In genomic region chr11:117065602-117066001, GRCm38 (mm10) we compare ENCODE assay signal across 3 mouse cellular contexts. TPM values are rescaled to one million over a fixed set of nuclear protein-coding genes. Genes with fewer than 3 reads are reported as not detected.
A peak's percentile ranks its signal among the peaks of the same experiment; 100 is the strongest.
DNase-seq lines count a peak whose midpoint lies in the region; TF ChIP-seq lines count a peak whose summit lies in the region.
"Not testable (repeated sequence)": the region's sequence is repeated elsewhere in the genome, so short reads cannot be mapped to it uniquely, and the experiment has no call there.

No protein-coding gene starts in this region.

- H3K4me3 ChIP-seq in MEL (ENCODE audit: control insufficient read depth in 1 of 2, insufficient read depth in 1 of 2, low read depth in 2 of 2, low read length in 2 of 2), result not testable (repeated sequence)

- H3K27me3 ChIP-seq in MEL (ENCODE audit: control insufficient read depth in 1 of 2, insufficient read depth in 2 of 2, low read length in 2 of 2), result not testable (repeated sequence)

- not testable (repeated sequence) for H3K9me3 ChIP-seq in MEL (replicated peaks; ENCODE audit: insufficient read depth, low read length)

- not testable (repeated sequence) for H3K4me1 ChIP-seq in MEL (ENCODE audit: control insufficient read depth in 1 of 2, insufficient read depth in 2 of 2, low read length in 2 of 2)

- H3K27ac ChIP-seq in MEL (ENCODE audit: control insufficient read depth, low read depth, low read length), result not testable (repeated sequence)

- H3K9ac ChIP-seq in MEL (ENCODE audit: control insufficient read depth, low read depth, low read length, poor library complexity, severe bottlenecking), result not testable (repeated sequence)

- not testable (repeated sequence) for H3K36me3 ChIP-seq in MEL (ENCODE audit: control insufficient read depth in 1 of 2, insufficient read depth in 2 of 2, low read length in 2 of 2)

- TF ChIP-seq POLR2A in MEL (IDR thresholded peaks at IDR 0.05; ENCODE audit: control insufficient read depth in 1 of 2, insufficient read depth in 1 of 2, low read depth in 1 of 2, low read length in 2 of 2, poor library complexity in 1 of 2), result not testable (repeated sequence)

- TF ChIP-seq CTCF in MEL (IDR thresholded peaks at IDR 0.05 in 2 of 3, conservative IDR thresholded peaks at IDR 0.05 in 1 of 3; ENCODE audit: control insufficient read depth in 1 of 3, insufficient read depth in 1 of 3, low read depth in 2 of 3, low read length in 3 of 3, poor library complexity in 1 of 3, severe bottlenecking in 1 of 3), result not testable (repeated sequence)

- peak; percentile 44 for DNase-seq in MEL (ENCODE audit: low read depth, low spot score)
- DNase-seq in NIH3T3 (ENCODE audit: low read depth), result peak; percentile 38
- DNase-seq in retina, postnatal 1 day, result peak; percentile 19

- H3K79me2 ChIP-seq in MEL (ENCODE audit: control insufficient read depth, insufficient read depth, low read length, poor library complexity), result not testable (repeated sequence)

- not testable (repeated sequence) for TF ChIP-seq RAD21 in MEL (IDR thresholded peaks at IDR 0.05; ENCODE audit: low read depth, low read length)

- TF ChIP-seq EP300 in MEL (IDR thresholded peaks at IDR 0.05; ENCODE audit: low read depth in 1 of 2, low read length in 2 of 2), result not testable (repeated sequence)

TF ChIP-seq in MEL, 35 proteins besides CTCF, POLR2A, EP300 and RAD21:
- TF ChIP-seq TBP (IDR thresholded peaks at IDR 0.05; ENCODE audit: low read depth, low read length), result peak; percentile 94
TF ChIP-seq in MEL: peak in this region for 1; not testable (repeated sequence) for 34.

RNA-seq across cellular contexts. Expression of gene Sec14l1, which starts 49.4 kb away (rescaled TPM):
- 42.0 and 44.6 TPM in 2 replicates for total RNA-seq in MEL (2012; rRNA removed)
- 10 to 100 TPM in 1 of 2 experiments, not detected in 1; 55.9 TPM for polyA plus RNA-seq in MEL (2012; ENCODE audit: insufficient read depth in 1 of 2, insufficient read length in 2 of 2, low read depth in 1 of 2, low replicate concordance in 2 of 2, missing spikeins in 1 of 2)
